Mouse (Mus musculus): ENCODE measurements around the gene M1ap.

The M1ap gene

DNA sequence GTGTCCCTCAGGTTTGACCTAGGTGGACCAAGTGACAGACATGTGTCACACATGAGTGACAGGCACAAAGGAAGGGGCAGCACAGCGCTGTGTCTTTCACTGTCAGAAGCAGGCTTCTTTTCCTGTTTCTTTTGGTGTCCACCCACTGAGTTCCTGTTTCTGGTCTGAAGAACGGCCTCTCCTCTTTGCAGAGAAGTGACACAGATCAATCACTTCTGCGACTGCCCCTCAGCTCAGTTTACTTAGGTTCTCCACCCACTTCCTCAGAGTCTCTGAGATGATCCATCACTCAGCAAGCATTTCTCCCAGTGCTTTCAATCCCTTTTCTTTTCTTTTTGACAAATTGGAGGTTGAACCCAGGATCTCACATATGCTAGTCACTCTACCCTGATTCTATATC lies 62.0 kb downstream of the M1ap start:
- DNase-seq (ENCODE audit: low read depth, low spot score): no peak

DNA sequence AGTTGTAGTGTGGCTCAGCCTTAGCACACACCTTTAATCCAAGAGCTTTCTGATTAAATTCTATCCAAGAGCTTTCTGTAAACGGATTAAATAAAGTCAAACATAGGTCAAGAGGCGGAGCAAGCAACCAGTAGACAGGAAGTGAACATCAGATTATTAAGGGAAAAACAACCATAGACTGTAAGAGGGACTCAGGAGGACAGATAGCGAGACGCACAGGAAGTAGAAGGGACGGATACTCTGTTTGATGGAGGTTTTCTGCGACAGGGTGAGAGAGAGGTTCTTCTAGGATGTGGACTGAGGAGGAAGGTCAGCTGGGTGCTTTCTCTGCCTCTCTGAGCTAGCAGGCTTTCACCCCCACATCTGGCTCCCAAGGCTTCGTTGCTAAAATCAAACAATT lies 63.3 kb downstream of the M1ap start:
- peak; percentile 54 for DNase-seq (ENCODE audit: low read depth, low spot score)

DNA sequence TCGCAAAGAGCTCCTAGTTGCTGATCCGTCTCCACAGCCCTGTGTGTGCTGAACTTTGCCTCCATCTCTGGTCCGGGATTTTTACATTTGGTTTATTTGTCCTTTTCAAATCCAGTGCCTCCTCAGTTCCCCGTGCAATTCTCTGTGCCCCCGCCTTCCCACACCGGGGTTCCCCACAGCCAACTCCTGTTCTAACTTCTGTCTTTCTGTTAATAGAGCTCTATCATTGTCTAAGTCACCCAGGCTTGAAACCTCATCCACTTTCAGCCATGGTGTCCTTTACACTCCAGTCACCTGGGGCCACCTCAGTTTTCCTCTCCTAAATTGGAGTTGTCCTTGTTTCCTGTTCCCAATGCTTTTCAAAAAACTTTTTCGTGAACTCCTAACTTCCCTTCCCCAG lies 64.6 kb downstream of the M1ap start:
- no peak for DNase-seq (ENCODE audit: low read depth, low spot score)

DNA sequence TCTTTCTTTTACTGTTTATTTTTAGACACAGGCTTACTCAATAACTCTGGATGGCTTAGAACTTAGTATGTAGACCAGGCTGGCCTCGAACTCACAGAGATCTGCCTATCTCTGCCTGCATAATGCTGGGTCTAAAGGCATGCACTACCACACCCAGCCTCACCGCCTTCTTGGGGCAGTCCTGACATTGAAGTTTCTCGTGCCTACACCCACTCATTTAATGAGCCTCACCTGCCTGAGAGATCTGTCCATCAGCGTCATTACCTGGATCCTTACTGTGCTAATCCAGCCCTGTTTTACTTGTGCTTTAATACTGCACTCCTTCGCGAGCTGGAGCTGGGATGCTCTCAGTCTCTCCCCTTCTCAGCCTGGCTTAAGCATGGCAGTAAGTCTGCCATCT lies 65.1 kb downstream of the M1ap start:
- DNase-seq (ENCODE audit: low read depth, low spot score): no peak

DNA sequence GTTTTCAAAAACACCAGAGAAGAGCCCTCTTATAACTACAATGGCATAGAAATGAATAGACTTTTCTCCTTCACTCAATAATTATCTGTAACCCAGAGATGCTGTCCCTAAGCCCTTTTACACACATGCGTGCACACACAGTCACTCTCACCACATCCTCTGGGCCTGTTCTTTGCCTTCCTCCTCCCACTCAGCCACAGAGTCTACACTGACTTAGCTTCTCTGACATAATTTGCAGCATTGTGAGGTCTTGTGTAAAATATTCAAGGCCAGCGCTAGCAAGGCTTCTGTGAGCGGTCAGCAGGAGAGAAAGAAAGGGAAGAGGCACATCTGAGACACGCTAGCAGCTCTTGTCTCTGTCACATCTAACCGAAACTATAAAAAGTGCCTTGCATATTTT lies 66.7 kb downstream of the M1ap start:
- peak; percentile 50 for DNase-seq (ENCODE audit: low read depth, low spot score)

DNA sequence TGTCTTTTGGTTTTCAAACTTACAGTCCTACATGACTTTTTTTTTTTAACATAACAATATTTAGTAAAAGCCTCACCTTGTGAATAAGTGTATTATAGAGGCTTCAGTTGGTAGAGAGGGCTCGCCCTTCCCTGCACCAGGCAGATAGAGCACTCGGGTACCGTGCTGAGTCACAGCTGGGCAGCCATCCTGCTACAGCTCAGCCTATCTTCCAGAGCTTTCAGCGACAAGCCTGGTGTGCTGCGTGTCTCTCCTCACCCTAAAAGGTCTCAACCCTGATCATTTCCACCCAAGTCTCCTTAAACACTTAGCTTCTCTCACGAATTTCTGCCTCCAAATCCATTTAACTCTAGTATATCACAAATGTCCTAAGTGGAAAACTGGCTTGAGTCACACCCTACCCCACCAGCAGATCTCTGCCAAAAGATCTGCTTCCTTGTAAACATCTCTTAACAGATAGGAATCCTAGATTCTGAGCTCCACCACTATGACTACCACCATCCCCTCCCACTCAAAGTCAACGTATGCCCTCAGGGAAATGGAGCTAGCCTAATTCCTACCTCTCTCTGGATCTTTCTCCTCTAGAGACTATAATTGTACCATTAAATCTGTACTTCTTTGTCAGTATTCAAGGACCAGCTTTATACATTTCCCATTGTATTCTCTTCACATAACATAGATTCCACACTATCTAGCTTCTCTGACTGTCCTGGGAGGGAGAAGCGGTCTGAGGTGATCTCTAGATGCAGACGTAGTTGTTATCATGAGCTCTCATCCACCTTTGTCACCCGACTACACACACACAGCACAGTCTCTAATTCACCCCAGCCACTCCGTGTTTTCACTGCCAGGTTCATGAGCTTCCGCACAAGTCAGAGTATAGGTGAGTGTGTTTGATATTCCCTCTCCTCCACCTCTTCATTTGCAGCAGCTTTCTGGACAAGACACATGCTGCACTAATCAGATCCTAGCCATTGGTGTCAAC lies 68.1 kb downstream of the M1ap start:
- DNase-seq (ENCODE audit: low read depth, low spot score): no peak

DNA sequence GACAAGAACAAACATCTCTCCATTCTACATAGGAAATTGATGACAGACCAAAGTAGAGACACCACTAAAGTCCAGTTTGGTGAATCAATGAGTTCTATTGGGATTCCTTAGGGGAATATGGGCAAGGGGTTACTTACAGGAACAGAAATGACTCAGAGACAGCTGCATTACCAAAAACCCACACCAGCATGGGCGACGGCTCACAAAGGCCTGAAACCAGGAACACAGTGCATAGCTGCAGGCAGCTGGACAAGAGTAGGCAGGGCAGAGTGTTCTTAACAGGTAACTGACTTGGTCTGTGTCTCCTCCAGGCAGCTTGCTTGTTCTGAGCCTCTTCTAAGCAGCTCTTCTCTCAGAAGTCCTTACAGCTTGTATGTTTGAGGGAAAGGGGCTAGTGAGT lies 69.0 kb downstream of the M1ap start:
- no peak for DNase-seq (ENCODE audit: low read depth, low spot score)

DNA sequence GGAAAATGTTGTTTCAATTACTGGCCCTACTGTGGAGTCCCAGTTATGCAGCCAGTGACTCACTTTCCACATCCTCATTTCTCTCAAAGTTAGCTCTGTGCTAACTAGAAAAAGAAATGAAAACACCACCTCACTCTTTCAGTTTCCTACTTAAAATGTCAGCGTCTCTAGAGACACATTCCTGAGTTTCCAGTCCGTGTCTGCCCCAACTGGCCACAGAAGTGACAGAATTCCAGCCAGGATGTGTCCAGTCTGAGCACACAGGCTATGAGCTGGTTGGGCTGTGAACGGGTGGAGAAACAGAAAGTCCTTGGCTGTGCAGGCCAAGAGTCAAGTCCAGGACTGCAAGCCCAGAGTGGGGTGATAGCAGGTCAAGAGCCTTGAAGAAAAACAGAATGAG lies 70.5 kb downstream of the M1ap start:
- DNase-seq (ENCODE audit: low read depth, low spot score): no peak

DNA sequence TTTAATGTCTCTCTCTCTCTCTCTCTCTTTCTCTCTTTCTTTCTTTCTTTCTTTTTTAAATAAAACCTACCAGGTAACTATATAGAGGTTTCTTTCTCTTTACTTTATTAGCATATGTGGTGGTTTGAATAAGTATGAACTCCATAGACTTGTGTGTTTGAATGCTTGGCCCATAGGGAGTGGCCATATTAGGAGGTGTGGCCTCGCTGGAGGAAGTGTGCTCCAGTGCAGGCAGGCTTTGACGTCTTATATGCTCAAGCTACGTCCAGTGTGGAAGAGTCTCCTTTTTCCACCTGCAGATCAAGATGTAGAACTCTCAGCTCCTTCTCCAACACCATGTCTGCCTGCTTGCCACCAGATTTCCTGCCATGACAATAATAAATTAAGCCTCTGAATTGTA lies 72.3 kb downstream of the M1ap start:
- no peak for DNase-seq (ENCODE audit: low read depth, low spot score)

DNA sequence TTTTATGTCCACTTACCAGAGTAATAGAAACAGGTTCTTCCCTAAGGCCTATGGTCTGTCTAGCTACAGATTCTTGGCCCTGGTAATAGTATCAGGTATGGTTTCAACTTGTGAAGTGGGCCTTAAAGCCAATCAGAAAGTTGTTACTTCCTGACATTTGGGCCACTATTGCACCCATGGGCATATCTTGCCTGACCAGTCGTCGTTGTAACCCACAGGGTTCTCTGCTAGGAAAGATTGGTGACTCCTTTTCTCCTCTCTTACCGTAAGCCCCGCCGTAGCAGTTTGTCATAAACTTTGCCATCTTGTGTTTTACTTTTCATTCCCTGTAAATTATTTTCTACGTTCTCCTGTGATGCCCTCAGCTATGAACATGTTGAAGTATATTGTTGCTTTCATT lies 73.4 kb downstream of the M1ap start:
- DNase-seq (ENCODE audit: low read depth, low spot score): no peak

DNA sequence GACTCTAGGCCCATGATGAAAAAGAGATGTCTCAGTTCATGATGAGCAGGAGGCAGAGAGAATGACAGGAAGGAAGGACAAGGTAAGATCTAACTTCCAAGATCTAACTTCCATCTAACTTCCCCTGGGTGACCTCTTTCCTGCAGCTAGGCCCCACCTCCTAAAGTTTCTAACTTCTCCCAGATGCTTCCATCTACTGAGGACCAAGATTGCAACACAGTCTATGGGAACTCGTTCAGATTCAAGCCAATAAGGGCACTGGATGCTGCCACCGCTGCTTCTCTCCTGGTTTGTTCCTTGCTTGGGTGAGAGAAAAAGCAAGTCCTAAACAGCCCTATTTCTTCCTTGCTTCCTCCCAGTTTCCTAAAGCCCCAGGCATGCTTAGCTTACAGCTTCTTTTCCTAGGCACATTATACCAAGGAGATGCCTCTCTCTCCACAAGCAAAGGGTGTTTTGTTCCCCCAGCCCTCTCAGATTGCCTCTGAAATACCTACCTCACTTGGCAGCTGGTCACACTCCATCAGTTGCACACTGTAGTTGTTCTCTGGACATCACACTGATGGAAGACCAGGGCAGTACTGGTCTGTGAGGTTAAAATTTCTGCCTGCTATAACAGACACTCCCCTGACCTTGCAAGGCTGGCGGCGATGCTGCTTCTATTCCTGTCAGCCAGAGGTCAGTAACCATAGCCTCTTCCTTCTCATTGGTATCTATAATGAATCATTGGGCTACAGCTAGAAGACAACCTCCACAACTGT lies 74.3 kb downstream of the M1ap start:
- DNase-seq (ENCODE audit: low read depth, low spot score): no peak

DNA sequence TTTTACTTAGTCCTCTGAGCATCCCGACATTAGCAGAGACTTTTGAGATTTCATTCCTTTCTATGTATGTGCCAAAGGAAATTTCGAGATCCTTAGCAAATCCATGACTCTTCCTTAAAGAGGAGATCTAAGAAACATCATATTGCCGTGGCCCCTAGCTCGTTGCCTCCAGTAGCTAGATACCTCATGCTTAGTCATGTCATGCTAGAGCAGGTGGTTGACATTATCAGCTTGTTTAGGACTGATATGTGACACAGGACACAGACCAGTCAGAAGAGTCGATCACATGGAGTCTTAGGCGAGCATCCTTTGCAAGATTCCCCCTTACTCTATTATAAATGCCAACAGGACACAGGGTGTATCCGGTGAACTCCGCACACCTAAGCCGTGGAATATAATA lies 76.3 kb downstream of the M1ap start:
- DNase-seq (ENCODE audit: low read depth, low spot score): no peak

DNA sequence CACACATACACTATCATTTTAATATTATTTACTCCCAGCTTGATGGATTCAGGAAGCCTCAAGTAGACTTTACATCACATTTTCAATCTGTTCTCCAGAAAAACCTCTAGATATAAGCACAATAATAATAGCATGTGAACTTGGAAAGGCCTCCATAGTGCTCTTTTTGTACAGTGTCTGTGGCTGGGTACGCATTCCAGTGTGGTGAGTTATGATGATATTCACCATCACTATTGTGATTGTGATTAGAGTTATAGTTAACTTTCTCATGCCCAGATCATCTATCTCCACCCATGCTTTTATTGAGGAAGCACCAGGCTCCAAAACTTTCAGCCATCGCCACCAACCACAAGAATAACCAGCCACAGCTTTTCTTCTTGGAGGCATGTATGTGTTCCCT lies 77.1 kb downstream of the M1ap start:
- no peak for DNase-seq (ENCODE audit: low read depth, low spot score)

DNA sequence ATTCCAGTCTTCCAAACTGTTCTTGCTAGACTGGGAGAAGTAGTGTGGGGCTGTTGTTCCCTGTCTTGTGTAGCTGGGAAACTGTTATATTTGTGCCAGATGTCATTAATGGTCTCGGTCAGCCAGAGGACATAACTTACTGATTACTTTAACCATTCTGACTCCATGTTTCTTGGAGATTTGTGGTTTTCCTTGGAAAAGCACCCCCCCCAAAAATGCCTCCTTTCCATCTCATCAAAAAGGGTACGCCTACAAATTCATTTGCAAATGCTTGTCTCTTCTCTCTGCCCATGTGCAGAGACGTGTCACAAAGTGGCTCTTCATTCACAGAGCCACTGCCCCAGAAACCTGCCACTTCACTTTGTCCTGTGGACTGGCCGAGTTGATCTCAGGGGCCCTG lies 77.7 kb downstream of the M1ap start:
- no peak for DNase-seq (ENCODE audit: low read depth, low spot score)

DNA sequence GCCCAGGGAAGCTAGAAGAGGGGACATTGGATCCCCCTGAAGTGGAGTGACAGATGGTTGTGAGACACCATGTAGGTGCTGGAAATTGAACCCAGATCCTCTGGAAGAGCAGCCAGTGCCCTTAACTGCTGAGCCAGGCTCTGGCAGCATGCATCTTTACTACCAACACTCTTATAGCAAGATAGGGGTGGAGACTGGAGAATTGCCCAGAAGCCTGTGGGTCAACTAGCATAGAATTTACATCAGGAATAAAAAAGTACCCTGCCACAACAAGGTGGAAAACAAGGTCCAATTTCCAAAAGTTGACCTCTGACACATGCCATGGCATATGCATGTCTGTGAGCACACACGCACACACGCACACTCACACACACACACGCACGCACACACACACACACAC lies 78.5 kb downstream of the M1ap start:
- no peak for DNase-seq (ENCODE audit: low read depth, low spot score)

DNA sequence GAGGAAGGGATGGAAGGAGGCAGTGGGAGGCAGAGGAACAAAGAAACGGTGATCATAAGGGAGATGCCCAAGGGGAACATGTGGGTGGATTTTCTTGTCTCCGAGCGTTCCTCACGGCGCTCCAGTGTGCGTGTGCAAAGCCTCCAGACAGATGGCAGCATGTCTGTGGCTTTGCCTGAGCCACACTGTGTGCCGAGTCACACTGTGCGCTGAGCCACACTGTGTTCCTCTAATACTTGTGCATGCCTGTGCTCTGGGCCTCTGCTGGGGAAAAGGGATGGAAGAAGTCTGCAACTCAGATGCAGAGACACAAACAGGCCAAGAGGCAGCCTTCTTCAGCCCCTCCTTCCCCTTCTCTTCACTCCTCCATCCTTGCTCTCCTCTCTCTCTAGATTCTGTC lies 80.6 kb downstream of the M1ap start:
- DNase-seq (ENCODE audit: low read depth, low spot score): no peak

DNA sequence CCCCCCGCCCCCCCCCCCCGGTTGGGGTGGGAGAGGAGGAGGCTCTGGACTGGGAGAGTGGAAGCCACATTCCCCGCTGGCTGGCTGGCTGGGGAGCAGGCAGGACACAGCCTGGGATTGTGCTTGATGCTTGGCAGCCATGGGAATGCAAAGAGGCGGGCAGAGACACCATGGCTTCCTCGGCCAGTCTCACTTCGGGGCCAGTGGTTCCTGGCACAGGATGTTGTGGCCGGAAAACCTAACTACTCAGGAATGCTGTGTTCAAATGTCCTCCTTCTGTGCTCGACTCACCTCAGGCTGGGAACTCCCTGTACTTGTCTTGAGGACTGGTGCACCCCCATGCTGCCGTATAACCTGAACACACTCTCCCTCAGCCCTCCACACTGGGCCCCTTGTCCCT lies 81.0 kb downstream of the M1ap start:
- DNase-seq (ENCODE audit: low read depth, low spot score): no peak

DNA sequence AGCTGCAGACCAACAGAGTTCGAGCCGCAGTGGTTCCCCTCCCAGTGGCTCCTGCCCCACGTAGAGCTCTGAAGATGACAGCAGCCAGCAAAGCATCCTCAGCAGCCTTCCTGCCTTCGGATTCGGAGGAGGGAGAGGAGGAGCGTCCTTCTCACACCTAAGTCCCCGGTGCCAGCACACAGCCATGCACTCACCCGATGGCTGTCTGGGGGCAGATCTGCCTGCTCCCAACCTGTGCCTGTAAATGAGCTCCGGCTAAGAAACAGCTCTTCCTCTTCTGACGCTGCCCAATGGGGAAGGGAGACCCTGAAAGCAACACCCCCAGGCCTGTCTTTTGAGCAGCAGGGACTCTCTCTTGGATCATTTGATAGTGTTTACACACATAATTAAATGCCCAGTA lies 83.1 kb downstream of the M1ap start:
- DNase-seq (ENCODE audit: low read depth, low spot score): no peak

DNA sequence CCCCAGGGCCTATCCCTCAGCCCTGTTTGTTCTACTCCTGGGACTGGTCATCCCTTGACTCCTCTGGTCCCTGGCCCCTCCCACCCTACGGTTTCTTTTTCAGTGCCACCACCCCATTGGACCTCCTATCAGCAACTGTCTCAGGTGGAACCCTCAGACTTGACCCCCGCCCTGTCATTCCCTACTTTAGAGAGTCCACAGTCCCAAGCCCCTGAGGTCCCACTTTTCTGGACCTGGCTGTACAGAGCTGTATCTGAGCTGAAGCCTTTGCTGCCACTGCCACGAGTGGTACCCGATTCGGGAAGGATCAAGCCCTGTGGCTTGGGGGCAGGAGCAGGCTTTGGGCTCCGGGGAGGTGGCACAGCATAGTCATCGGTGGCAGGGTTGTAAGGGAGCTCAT lies 84.4 kb downstream of the M1ap start:
- DNase-seq (ENCODE audit: low read depth, low spot score): no peak

DNA sequence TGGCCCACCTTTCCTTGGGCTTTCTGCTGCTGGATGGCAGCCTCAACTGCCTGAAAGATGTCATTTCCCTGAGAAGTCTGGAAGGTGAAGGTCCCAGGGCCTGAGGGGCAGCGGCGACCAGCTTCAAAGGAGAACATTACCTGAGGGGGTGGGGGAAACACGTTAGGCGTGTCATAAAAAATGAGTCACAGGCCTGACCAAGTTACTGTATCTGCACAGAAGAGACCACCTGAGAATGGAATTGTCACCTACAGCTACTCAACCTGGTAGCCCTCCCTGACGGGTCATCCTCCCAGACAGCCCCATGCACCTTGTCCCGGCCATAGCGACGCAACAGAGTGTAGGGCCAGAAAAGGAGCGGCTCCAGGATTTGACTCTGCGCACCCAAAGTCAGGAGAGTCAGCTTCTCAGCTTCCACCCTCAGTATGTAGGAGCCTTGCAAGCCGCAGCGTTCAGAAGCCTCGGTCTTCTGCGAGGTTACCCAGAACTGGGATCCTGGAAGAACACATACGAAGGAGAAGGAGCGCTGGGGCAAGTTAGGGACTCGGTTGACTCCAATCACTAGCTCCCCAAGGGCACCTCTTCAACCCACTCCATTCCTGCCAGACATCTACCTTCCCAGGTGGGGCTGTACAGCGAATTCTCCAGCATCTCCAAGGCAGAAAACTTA lies 85.4 kb downstream of the M1ap start:
- no peak for DNase-seq (ENCODE audit: low read depth, low spot score)

DNA sequence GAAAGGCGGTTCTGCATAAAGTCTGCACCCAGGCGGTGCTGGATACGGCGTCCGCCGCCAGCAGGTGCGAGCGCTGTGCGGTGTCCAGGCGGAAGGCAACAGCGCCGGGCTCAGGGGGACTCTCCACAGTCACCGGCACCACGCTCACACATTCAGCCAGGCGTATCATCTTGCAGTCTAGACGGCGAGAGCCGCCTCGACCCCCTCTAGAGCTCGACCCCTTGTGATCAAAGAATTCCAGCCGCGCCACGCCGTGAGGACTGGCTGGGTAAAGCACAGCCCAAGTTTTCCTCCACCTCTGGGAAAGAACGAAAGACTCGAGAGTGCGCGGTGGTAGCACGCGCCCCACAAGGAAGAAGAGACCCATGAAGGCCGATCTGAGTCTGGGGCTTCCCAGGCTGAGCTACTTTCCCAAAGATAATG lies 86.1 kb downstream of the M1ap start:
- DNase-seq (ENCODE audit: low read depth, low spot score): peak; percentile 61
